Mouse (Mus musculus) lung, embryonic 14.5 days (tissue): Measurements from ENCODE around the gene Svopl. TPM values are rescaled to one million over a fixed set of nuclear protein-coding genes. Genes with fewer than 3 reads are reported as not detected.
A peak's percentile ranks its signal among the peaks of the same experiment; 100 is the strongest.

Experiments
- ATAC-seq: fragments of 200-750 bp; cut with Nextera tagmentation; 2 replicates; pipeline ENCODE4 v1.8.0; 2017; ENCODE audit warnings: mild to moderate bottlenecking, moderate TSS enrichment, moderate library complexity; ENCODE audit not compliant: insufficient read depth
- DNase-seq: peaks from one replicate; pipeline ENCODE4 v3.0.0-alpha.2; 2015
- H3K27ac ChIP-seq: fragments of 300-500 bp; sonication (generic); 2 replicates; pipeline ENCODE4 v1.5.1; 2014; ENCODE audit warnings: low read depth, mild to moderate bottlenecking, moderate library complexity
- H3K27me3 ChIP-seq: fragments of 300-500 bp; sonication (generic); 2 replicates; pipeline ENCODE4 v1.6.1; 2014; ENCODE audit warnings: low read length, control low read depth; ENCODE audit not compliant: insufficient read depth
- H3K36me3 ChIP-seq: fragments of 300-500 bp; sonication (generic); 2 replicates; pipeline ENCODE4 v1.6.1; 2014; ENCODE audit warnings: control low read depth; ENCODE audit not compliant: insufficient read depth
- H3K4me1 ChIP-seq: fragments of 300-500 bp; sonication (generic); 2 replicates; pipeline ENCODE4 v1.6.1; 2014; ENCODE audit warnings: antibody characterized with exemption, control low read depth; ENCODE audit not compliant: insufficient read depth
- H3K4me2 ChIP-seq: fragments of 300-500 bp; sonication (generic); 2 replicates; pipeline ENCODE4 v1.6.1; 2014; ENCODE audit warnings: mild to moderate bottlenecking
- H3K4me3 ChIP-seq: fragments of 300-500 bp; sonication (generic); 2 replicates; pipeline ENCODE4 v1.5.1; 2014; ENCODE audit warnings: low read depth, low read length
- H3K9ac ChIP-seq: fragments of 300-500 bp; sonication (generic); 2 replicates; pipeline ENCODE4 v1.6.1; 2014
- H3K9me3 ChIP-seq: fragments of 300-500 bp; sonication (generic); 2 replicates; pipeline ENCODE4 v1.6.1; 2016; ENCODE audit warnings: low read depth, low read length, control low read depth
- CTCF ChIP-seq: IDR thresholded peaks from 2 replicates; pipeline ENCODE4 v1.5.1; 2016; ENCODE audit warnings: antibody characterized with exemption, low read depth
- WGBS: fragments of 180-500 bp; shearing (Covaris S2); extraction: QIAGEN DNeasy Blood & Tissue Kit; methylation state at CpG from one replicate; pipeline ENCODE4 v1.1.7; 2014; 5-methylcytosine and 5-hydroxymethylcytosine counted together
- polyA plus RNA-seq: library from polyadenylated mRNA; unstranded; fragments of >200 nt; fragmentation: Nextera tagmentation; extraction: Ambion mirVana; gene quantifications from 2 replicates; pipeline ENCODE4 v1.2.1, GENCODE M21; 2014

The Svopl gene
- polyA plus RNA-seq, 1 experiment from 2014 or later, result 0.43 TPM

DNA sequence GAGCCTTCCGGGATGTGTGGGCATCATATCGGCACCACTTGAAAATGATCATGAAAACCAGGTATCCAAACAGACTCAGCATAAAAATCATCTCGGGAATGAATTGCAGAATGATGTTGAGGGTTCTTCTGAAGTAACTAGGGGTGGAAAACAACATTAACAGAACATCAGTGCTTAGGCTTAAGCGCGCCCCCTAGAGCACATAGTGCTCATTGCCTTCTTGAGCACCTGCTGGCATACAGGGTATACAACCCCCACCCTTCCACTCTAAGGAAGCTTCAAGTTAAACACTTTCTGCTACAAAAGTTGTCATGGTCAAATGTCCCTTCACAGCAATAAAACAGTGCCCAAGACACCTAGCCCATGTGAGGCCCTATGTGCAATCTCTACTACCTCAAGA lies 12.0 kb upstream of the Svopl start:
- TF ChIP-seq CTCF, result peak; percentile 41
- H3K27me3 ChIP-seq, result no peaks in the 10 kb centered on the region
- ATAC-seq (no peak), DNase-seq (no peak)
- 52% methylated on average over 5 of the region's 5 CpGs for WGBS
- H3K27ac ChIP-seq, result no peak overlapping the region
- H3K9me3 ChIP-seq, result peaks cover 4% of the 10 kb centered on the region; the same call in 1 of the 2 replicates
- H3K9ac ChIP-seq, result no peak overlapping the region
- no peak overlapping the region for H3K4me2 ChIP-seq
- no peak overlapping the region for H3K4me3 ChIP-seq
- no peaks in the 10 kb centered on the region for H3K4me1 ChIP-seq
- H3K36me3 ChIP-seq, result no peaks in the 10 kb centered on the region

DNA sequence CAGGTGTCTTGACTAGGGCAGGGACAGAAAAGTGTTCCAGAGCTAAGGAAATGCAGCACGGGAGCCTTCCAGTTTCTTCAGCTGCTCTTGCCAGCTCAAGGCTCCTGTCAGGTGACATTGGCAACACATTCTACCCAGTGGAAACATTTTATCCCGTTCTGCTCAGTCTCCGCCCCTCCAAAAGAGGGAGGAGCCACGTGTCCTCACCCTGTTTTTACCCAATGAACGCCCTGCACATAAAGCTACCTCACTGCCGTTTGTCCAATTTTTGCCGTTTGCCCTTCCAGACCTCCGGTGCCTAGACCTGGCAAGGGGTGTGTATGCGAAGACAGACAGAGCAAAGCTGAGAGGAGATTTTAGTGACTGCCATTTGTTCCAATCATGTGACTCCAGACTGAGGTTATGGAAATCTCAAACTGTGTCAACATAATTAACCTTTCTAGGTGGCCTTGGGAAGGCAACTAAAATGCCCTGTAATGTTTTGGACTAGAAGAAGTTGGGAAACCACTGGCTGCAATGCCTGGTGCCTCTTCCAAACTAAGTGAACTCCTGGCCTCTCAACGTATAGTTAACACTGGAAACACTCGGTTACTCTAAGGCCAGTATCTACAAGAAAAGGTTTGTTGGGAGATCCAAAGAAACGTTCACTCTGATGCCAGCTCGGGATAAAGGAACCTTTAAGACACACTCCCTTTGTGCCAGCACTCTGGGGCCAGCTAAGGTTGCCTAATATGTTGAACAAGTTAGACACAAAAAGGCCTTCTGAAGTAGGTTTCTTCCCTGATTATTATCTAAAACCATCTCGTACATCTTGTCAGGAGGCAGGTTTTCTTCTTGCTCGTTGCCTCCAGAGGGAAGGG lies 8.9 kb upstream of the Svopl start:
- Histone ChIP-seq H3K4me3 (no peak overlapping the region), H3K36me3 (no peaks in the 10 kb centered on the region), H3K4me2 (no peak overlapping the region), H3K9ac (no peak overlapping the region), H3K4me1 (no peaks in the 10 kb centered on the region), H3K27me3 (no peaks in the 10 kb centered on the region), H3K9me3 (no peaks in the 10 kb centered on the region), H3K27ac (no peak overlapping the region)
- ATAC-seq (no peak), DNase-seq (no peak)
- no peak for TF ChIP-seq CTCF
- WGBS, result 70% methylated on average over 15 of the region's 15 CpGs

DNA sequence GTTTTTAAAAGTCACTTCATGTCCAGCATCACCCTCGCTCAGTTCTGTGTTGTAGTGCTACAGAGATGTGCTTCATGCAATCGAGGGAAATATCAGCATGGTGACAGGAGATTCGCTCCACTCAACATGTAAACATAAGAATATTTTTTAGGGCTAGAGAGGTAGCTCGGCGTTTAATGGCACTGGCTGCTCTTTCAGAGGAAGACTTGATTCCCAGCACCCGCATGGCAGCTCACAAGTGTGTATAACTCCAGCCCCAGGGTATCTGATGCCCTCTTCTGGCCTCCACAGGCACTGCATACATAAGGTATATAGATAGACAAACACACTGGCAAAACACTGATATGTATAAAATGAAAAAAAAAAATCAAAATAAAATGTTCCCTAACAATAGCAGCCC lies 2.8 kb upstream of the Svopl start:
- 68% methylated on average over 6 of the region's 6 CpGs for WGBS
- ATAC-seq, result no peak
- no peak overlapping the region for H3K27ac ChIP-seq
- no peak overlapping the region for H3K4me3 ChIP-seq
- H3K9ac ChIP-seq, result no peak overlapping the region
- no peaks in the 10 kb centered on the region for H3K27me3 ChIP-seq
- TF ChIP-seq CTCF, result peak; percentile 25; the same call in 1 of the 2 replicates
- H3K9me3 ChIP-seq, result no peaks in the 10 kb centered on the region
- H3K36me3 ChIP-seq, result no peaks in the 10 kb centered on the region
- H3K4me1 ChIP-seq, result 0 out of 2 replicates have a peak, but pooled peaks cover 4% of the 10 kb centered on the region
- no peak for DNase-seq
- H3K4me2 ChIP-seq, result no peak overlapping the region

DNA sequence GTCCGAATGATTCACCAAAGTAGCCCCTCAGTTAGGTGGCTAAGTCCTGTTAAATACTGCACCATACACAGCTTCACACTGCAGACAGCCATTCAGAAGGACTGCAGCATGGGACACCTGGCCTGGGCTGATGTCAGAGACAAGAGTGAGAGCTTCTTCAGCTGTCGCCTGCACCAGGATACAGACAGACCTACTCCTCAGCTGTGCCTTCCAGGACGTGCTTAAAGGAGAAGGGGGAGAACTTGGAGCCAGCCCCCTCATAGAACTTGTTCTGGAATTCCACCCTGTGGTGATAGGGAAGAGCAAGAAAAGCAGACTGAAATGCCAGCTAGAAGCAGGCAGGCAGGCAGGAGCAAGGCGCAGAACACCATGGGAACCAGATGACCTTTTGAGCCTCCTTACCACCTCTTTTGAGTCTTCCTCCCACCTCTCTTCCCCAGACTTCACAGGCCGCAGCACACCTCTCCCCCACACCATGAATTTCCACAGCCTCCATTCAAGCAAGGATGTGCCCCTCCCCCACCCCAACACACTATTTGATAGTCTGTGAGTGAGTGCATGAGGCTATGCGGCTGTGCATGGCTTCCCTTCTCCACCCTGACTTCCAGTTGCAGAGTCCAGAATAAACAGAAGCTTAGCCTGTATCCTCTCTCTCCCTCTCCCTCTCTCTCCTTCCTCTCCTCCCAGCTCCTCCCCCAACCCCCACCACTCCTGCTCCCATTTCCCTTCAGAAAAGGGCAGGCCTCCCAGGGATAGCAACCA lies 2.2 kb upstream of the Svopl start:
- Histone ChIP-seq H3K9ac (no peak overlapping the region), H3K27me3 (no peaks in the 10 kb centered on the region), H3K27ac (peak overlapping the region; percentile 39; the same call in 1 of the 2 replicates), H3K4me3 (no peak overlapping the region), H3K4me2 (no peak overlapping the region), H3K9me3 (no peaks in the 10 kb centered on the region), H3K4me1 (0 out of 2 replicates have a peak, but pooled peaks cover 4% of the 10 kb centered on the region), H3K36me3 (no peaks in the 10 kb centered on the region)
- no peak for TF ChIP-seq CTCF
- peak; percentile 85 for ATAC-seq
- peak; percentile 44 for DNase-seq
- WGBS, result 29% methylated on average over 6 of the region's 6 CpGs

DNA sequence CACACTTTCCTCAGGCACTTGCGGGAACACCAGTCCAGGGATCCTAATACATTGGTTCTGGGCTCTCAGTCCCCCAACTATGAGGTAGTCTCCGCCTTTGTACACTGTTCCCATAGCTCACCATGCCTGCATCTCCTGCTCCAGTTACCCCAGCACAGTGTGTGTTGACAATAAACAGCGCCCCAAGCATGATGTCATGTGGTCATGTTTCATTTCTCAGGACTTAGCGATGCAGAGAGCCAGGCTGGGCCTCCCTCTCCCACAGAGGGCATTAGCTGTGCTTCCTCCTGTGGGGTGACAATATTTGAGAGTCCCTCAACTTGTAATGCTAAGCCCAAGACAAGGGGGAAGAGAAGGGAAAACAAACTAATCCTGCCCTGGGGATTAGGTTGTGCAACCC lies 1.2 kb upstream of the Svopl start:
- no peak overlapping the region for H3K4me2 ChIP-seq
- H3K9me3 ChIP-seq, result no peaks in the 10 kb centered on the region
- TF ChIP-seq CTCF, result no peak
- no peaks in the 10 kb centered on the region for H3K36me3 ChIP-seq
- H3K27me3 ChIP-seq, result no peaks in the 10 kb centered on the region
- H3K4me1 ChIP-seq, result 0 out of 2 replicates have a peak, but pooled peaks cover 4% of the 10 kb centered on the region
- H3K27ac ChIP-seq, result no peak overlapping the region
- 82% methylated on average over 4 of the region's 4 CpGs for WGBS
- no peak for ATAC-seq
- H3K9ac ChIP-seq, result no peak overlapping the region
- no peak overlapping the region for H3K4me3 ChIP-seq
- no peak for DNase-seq

DNA sequence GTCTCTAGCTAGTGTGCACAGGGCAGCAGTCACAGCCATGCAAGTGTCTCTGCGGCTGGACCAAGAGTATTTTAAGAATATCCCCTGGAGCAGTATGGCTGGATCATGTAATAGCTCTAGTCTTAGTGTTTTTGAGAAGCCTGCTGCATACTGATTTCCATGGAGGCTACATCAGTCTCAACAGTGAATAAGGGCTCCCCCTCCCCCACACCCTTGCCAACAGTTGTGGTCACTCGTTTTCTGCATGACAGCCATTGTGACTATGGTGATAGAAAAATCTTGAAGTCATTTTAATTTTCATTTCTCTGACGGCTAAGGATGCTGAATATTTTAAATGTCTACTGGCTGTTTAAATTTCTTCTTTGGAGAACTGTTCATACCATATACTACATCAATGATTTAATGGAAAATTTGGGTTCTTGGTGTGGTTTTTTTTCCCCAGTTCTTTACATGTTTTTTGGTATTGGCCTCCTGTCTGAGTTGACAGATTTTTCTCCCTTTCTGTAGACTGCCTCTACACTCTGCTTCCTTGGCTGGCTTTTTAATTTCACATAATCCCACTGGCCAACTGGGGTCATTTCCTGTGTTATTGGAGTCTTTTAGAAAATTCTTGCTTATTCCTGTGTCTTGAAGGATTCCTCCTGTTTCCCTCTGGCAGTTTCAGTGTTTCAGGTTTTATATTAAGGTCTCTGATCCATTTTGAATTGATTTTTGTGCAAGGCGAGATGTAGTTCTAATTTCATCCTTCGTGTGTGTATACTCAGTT lies 13.8 kb downstream of the Svopl start:
- Histone ChIP-seq H3K4me1 (peaks cover 7% of the 10 kb centered on the region; the same call in 1 of the 2 replicates), H3K9ac (no peak overlapping the region), H3K27me3 (no peaks in the 10 kb centered on the region), H3K4me2 (no peak overlapping the region), H3K36me3 (no peaks in the 10 kb centered on the region), H3K9me3 (no peaks in the 10 kb centered on the region), H3K27ac (peak overlapping the region; percentile 60), H3K4me3 (no peak overlapping the region)
- peak; percentile 70 for DNase-seq
- TF ChIP-seq CTCF, result no peak
- 61% methylated on average over 5 of the region's 5 CpGs for WGBS
- ATAC-seq, result 0 out of 2 replicates have a peak, but pooled peaks have one; percentile 30
